Mouse (Mus musculus) liver (tissue): ENCODE results near the gene Pin4.
A peak's percentile ranks its signal among the peaks of the same experiment; 100 is the strongest.

Source experiments
- DNase-seq: peaks from one replicate; pipeline ENCODE4 v3.0.0-alpha.2; 2020; ENCODE audit warnings: mixed read lengths

Pin4 gene

GRCm38 (mm10) chrX:102157423-102157791, 38.2 kb downstream of the Pin4 start:
- no peak for DNase-seq

- DNase-seq = peak; percentile 51
Measured at GRCm38 (mm10) chrX:102159778-102160177, 40.5 kb downstream of the Pin4 start.

- DNase-seq = no peak
Measured at GRCm38 (mm10) chrX:102160528-102160927, 41.3 kb downstream of the Pin4 start.

- no peak for DNase-seq
Measured at GRCm38 (mm10) chrX:102163096-102163495, 43.8 kb downstream of the Pin4 start.

GRCm38 (mm10) chrX:102163529-102163928, 44.3 kb downstream of the Pin4 start:
- no peak for DNase-seq

- DNase-seq = no peak
Measured at GRCm38 (mm10) chrX:102166521-102166920, 47.3 kb downstream of the Pin4 start.

- DNase-seq = no peak
Measured at GRCm38 (mm10) chrX:102166986-102167385, 47.7 kb downstream of the Pin4 start.

- DNase-seq = no peak
Measured at GRCm38 (mm10) chrX:102169724-102170123, 50.5 kb downstream of the Pin4 start.

GRCm38 (mm10) chrX:102170135-102170534, 50.9 kb downstream of the Pin4 start:
- DNase-seq = no peak

- no peak for DNase-seq
Measured at GRCm38 (mm10) chrX:102170900-102171299, 51.7 kb downstream of the Pin4 start.

GRCm38 (mm10) chrX:102175538-102176287, 56.5 kb downstream of the Pin4 start:
- DNase-seq = no peak
